Mouse (Mus musculus): ENCODE data around the gene Eif2b5. TPM values are rescaled to one million over a fixed set of nuclear protein-coding genes. Genes with fewer than 3 reads are reported as not detected.

The Eif2b5 gene
- polyA plus RNA-seq, 1 experiment from 2014 or later, result 121 TPM

GRCm38 (mm10) chr16:20509349-20509748, 10.7 kb downstream of the Eif2b5 start:
- WGBS, result 75% methylated on average over 3 of the region's 3 CpGs
- Histone ChIP-seq H3K4me1 (ENCODE audit: insufficient read depth, low read length) (no peaks in the 10 kb centered on the region), H3K27me3 (ENCODE audit: insufficient read depth, low read length) (no peaks in the 10 kb centered on the region), H3K4me2 (replicated peaks; ENCODE audit: low read depth, low read length) (no peak overlapping the region), H3K4me3 (ENCODE audit: low read length) (no peak overlapping the region), H3K9ac (replicated peaks; ENCODE audit: low read length) (no peak overlapping the region), H3K36me3 (ENCODE audit: insufficient read depth, low read length) (peaks cover 69% of the 10 kb centered on the region), H3K27ac (ENCODE audit: low read length) (no peak overlapping the region), H3K9me3 (ENCODE audit: low read length) (no peaks in the 10 kb centered on the region)
- ATAC-seq (ENCODE audit: low FRiP score, low TSS enrichment), result peak; percentile 63; the same call in 1 of the 2 replicates

GRCm38 (mm10) chr16:20511277-20511847, 12.7 kb downstream of the Eif2b5 start:
- Histone ChIP-seq H3K4me2 (replicated peaks; ENCODE audit: low read depth, low read length) (no peak overlapping the region), H3K36me3 (ENCODE audit: insufficient read depth, low read length) (peaks cover 50% of the 10 kb centered on the region), H3K27me3 (ENCODE audit: insufficient read depth, low read length) (no peaks in the 10 kb centered on the region), H3K27ac (ENCODE audit: low read length) (no peak overlapping the region), H3K9me3 (ENCODE audit: low read length) (no peaks in the 10 kb centered on the region), H3K4me3 (ENCODE audit: low read length) (no peak overlapping the region), H3K4me1 (ENCODE audit: insufficient read depth, low read length) (no peaks in the 10 kb centered on the region), H3K9ac (replicated peaks; ENCODE audit: low read length) (no peak overlapping the region)
- 90% methylated on average over 7 of the region's 7 CpGs for WGBS
- ATAC-seq (ENCODE audit: low FRiP score, low TSS enrichment), result no peak

GRCm38 (mm10) chr16:20516032-20516431, 17.4 kb downstream of the Eif2b5 start:
- H3K27me3 ChIP-seq (ENCODE audit: insufficient read depth, low read length), result no peaks in the 10 kb centered on the region
- no peak overlapping the region; the same call in 1 of the 2 replicates for H3K27ac ChIP-seq (ENCODE audit: low read length)
- H3K9me3 ChIP-seq (ENCODE audit: low read length), result no peaks in the 10 kb centered on the region
- H3K9ac ChIP-seq (replicated peaks; ENCODE audit: low read length), result peak overlapping the region; percentile 90
- peak overlapping the region; percentile 99 for H3K4me3 ChIP-seq (ENCODE audit: low read length)
- peaks cover 15% of the 10 kb centered on the region for H3K36me3 ChIP-seq (ENCODE audit: insufficient read depth, low read length)
- H3K4me2 ChIP-seq (replicated peaks; ENCODE audit: low read depth, low read length), result peak overlapping the region; percentile 59
- peaks cover 12% of the 10 kb centered on the region for H3K4me1 ChIP-seq (ENCODE audit: insufficient read depth, low read length)
- no peak for ATAC-seq (ENCODE audit: low FRiP score, low TSS enrichment)

- Histone ChIP-seq H3K27me3 (ENCODE audit: insufficient read depth, low read length) (no peaks in the 10 kb centered on the region), H3K36me3 (ENCODE audit: insufficient read depth, low read length) (peaks cover 15% of the 10 kb centered on the region), H3K4me1 (ENCODE audit: insufficient read depth, low read length) (peaks cover 12% of the 10 kb centered on the region), H3K9me3 (ENCODE audit: low read length) (no peaks in the 10 kb centered on the region), H3K4me2 (replicated peaks; ENCODE audit: low read depth, low read length) (peak within 1 kb of the TSS; percentile 90), H3K4me3 (ENCODE audit: low read length) (peak within 1 kb of the TSS; percentile 99), H3K9ac (replicated peaks; ENCODE audit: low read length) (peak within 1 kb of the TSS; percentile 90), H3K27ac (ENCODE audit: low read length) (peak within 1 kb of the TSS; percentile 89)
- WGBS, result under 1% methylated on average over 54 of the region's 55 CpGs
- peak; percentile 97 for ATAC-seq (ENCODE audit: low FRiP score, low TSS enrichment)
Measured at GRCm38 (mm10) chr16:20516726-20517201, 18.1 kb downstream of the Eif2b5 start, which contains the start of gene Dvl3. TSS of gene Dvl3 (plus strand) at chr16:20516982.

GRCm38 (mm10) chr16:20517216-20517615, 18.6 kb downstream of the Eif2b5 start:
- Histone ChIP-seq H3K36me3 (ENCODE audit: insufficient read depth, low read length) (peaks cover 20% of the 10 kb centered on the region), H3K4me1 (ENCODE audit: insufficient read depth, low read length) (peaks cover 12% of the 10 kb centered on the region), H3K4me2 (replicated peaks; ENCODE audit: low read depth, low read length) (peak overlapping the region; percentile 90), H3K9me3 (ENCODE audit: low read length) (no peaks in the 10 kb centered on the region), H3K27ac (ENCODE audit: low read length) (peak overlapping the region; percentile 89), H3K9ac (replicated peaks; ENCODE audit: low read length) (peak overlapping the region; percentile 90), H3K27me3 (ENCODE audit: insufficient read depth, low read length) (no peaks in the 10 kb centered on the region), H3K4me3 (ENCODE audit: low read length) (peak overlapping the region; percentile 99)
- peak; percentile 37 for ATAC-seq (ENCODE audit: low FRiP score, low TSS enrichment)
- WGBS, result 1% methylated on average over 26 of the region's 26 CpGs

- Histone ChIP-seq H3K4me2 (replicated peaks; ENCODE audit: low read depth, low read length) (peak overlapping the region; percentile 90), H3K36me3 (ENCODE audit: insufficient read depth, low read length) (peaks cover 20% of the 10 kb centered on the region), H3K27me3 (ENCODE audit: insufficient read depth, low read length) (no peaks in the 10 kb centered on the region), H3K4me3 (ENCODE audit: low read length) (peak overlapping the region; percentile 99), H3K27ac (ENCODE audit: low read length) (peak overlapping the region; percentile 89), H3K9ac (replicated peaks; ENCODE audit: low read length) (peak overlapping the region; percentile 90), H3K9me3 (ENCODE audit: low read length) (no peaks in the 10 kb centered on the region), H3K4me1 (ENCODE audit: insufficient read depth, low read length) (peaks cover 12% of the 10 kb centered on the region)
- 0% methylated on average over 6 of the region's 6 CpGs for WGBS
- peak; percentile 52 for ATAC-seq (ENCODE audit: low FRiP score, low TSS enrichment)
Measured at GRCm38 (mm10) chr16:20517701-20518374, 19.2 kb downstream of the Eif2b5 start.

- Histone ChIP-seq H3K4me2 (replicated peaks; ENCODE audit: low read depth, low read length) (no peak overlapping the region), H3K9ac (replicated peaks; ENCODE audit: low read length) (no peak overlapping the region), H3K27me3 (ENCODE audit: insufficient read depth, low read length) (no peaks in the 10 kb centered on the region), H3K27ac (ENCODE audit: low read length) (no peak overlapping the region), H3K9me3 (ENCODE audit: low read length) (no peaks in the 10 kb centered on the region), H3K36me3 (ENCODE audit: insufficient read depth, low read length) (peaks cover 79% of the 10 kb centered on the region), H3K4me3 (ENCODE audit: low read length) (no peak overlapping the region), H3K4me1 (ENCODE audit: insufficient read depth, low read length) (peaks cover 4% of the 10 kb centered on the region)
- ATAC-seq (ENCODE audit: low FRiP score, low TSS enrichment), result no peak
- WGBS, result 85% methylated on average over 10 of the region's 10 CpGs
Measured at GRCm38 (mm10) chr16:20523886-20524285, 25.3 kb downstream of the Eif2b5 start.

- Histone ChIP-seq H3K4me3 (ENCODE audit: low read length) (no peak overlapping the region), H3K27me3 (ENCODE audit: insufficient read depth, low read length) (no peaks in the 10 kb centered on the region), H3K4me1 (ENCODE audit: insufficient read depth, low read length) (no peaks in the 10 kb centered on the region), H3K9ac (replicated peaks; ENCODE audit: low read length) (no peak overlapping the region), H3K4me2 (replicated peaks; ENCODE audit: low read depth, low read length) (no peak overlapping the region), H3K36me3 (ENCODE audit: insufficient read depth, low read length) (peaks cover 87% of the 10 kb centered on the region), H3K27ac (ENCODE audit: low read length) (no peak overlapping the region), H3K9me3 (ENCODE audit: low read length) (no peaks in the 10 kb centered on the region)
- ATAC-seq (ENCODE audit: low FRiP score, low TSS enrichment), result no peak
- WGBS, result 89% methylated on average over 5 of the region's 5 CpGs
Measured at GRCm38 (mm10) chr16:20528779-20529178, 30.2 kb downstream of the Eif2b5 start.

- peaks cover 81% of the 10 kb centered on the region for H3K36me3 ChIP-seq (ENCODE audit: insufficient read depth, low read length)
- no peak overlapping the region for H3K4me2 ChIP-seq (replicated peaks; ENCODE audit: low read depth, low read length)
- WGBS, result 77% methylated on average over 1 of the region's 1 CpGs
- H3K9me3 ChIP-seq (ENCODE audit: low read length), result no peaks in the 10 kb centered on the region
- H3K27me3 ChIP-seq (ENCODE audit: insufficient read depth, low read length), result no peaks in the 10 kb centered on the region
- no peak overlapping the region for H3K4me3 ChIP-seq (ENCODE audit: low read length)
- H3K4me1 ChIP-seq (ENCODE audit: insufficient read depth, low read length), result no peaks in the 10 kb centered on the region
- no peak for ATAC-seq (ENCODE audit: low FRiP score, low TSS enrichment)
- H3K9ac ChIP-seq (replicated peaks; ENCODE audit: low read length), result no peak overlapping the region
- H3K27ac ChIP-seq (ENCODE audit: low read length), result no peak overlapping the region
Measured at GRCm38 (mm10) chr16:20529375-20529774, 30.8 kb downstream of the Eif2b5 start.

GRCm38 (mm10) chr16:20530941-20531340, 32.3 kb downstream of the Eif2b5 start:
- ATAC-seq (ENCODE audit: low FRiP score, low TSS enrichment), result no peak
- H3K27me3 ChIP-seq (ENCODE audit: insufficient read depth, low read length), result no peaks in the 10 kb centered on the region
- no peak overlapping the region for H3K4me3 ChIP-seq (ENCODE audit: low read length)
- no peak overlapping the region for H3K9ac ChIP-seq (replicated peaks; ENCODE audit: low read length)
- H3K4me2 ChIP-seq (replicated peaks; ENCODE audit: low read depth, low read length), result no peak overlapping the region
- no peak overlapping the region for H3K27ac ChIP-seq (ENCODE audit: low read length)
- 97% methylated on average over 20 of the region's 20 CpGs for WGBS
- no peaks in the 10 kb centered on the region for H3K4me1 ChIP-seq (ENCODE audit: insufficient read depth, low read length)
- no peaks in the 10 kb centered on the region for H3K9me3 ChIP-seq (ENCODE audit: low read length)
- peaks cover 66% of the 10 kb centered on the region for H3K36me3 ChIP-seq (ENCODE audit: insufficient read depth, low read length)

Data from kidney, embryonic 16.5 days (tissue).